11 mouse cellular contexts compared by ENCODE assay signal in genomic region chr6:71227157-71227770, GRCm38 (mm10). TPM values are rescaled to one million over a fixed set of nuclear protein-coding genes. Genes with fewer than 3 reads are reported as not detected.
A peak's percentile ranks its signal among the peaks of the same experiment; 100 is the strongest.
DNase-seq lines count a peak whose midpoint lies in the region; ATAC-seq and TF ChIP-seq lines count a peak whose summit lies in the region.
"Had no signal": no experiment of that assay in that cellular context is flagged by ENCODE, and none has a peak within 500 bp of the region (broad histone marks: within the 10 kb centered on the region; RNA-seq: fewer than 3 reads in every experiment).

No protein-coding gene starts in this region.

- 18% methylated on average over 7 of the region's 7 CpGs for WGBS in lung, postnatal 0 days
- 8% methylated on average over 7 of the region's 7 CpGs for WGBS in midbrain, postnatal 0 days

- no peaks in the 10 kb centered on the region for H3K27me3 ChIP-seq in lung, postnatal 0 days (replicated peaks; ENCODE audit: insufficient read depth, low read length)
- H3K27me3 ChIP-seq in midbrain, postnatal 0 days (ENCODE audit: insufficient read depth, low read length): no peaks in the 10 kb centered on the region

- no peak overlapping the region for H3K27ac ChIP-seq in lung, postnatal 0 days (ENCODE audit: low read length)
- H3K27ac ChIP-seq in midbrain, postnatal 0 days (ENCODE audit: low read depth, low read length): no peak overlapping the region

- no peak for DNase-seq in lung, postnatal 0 days (ENCODE audit: low spot score)
- no peak for DNase-seq in lung, postnatal 14 days
- DNase-seq in embryo, embryonic 9.5 days (ENCODE audit: extremely low spot score): peak; percentile 58
- peak; percentile 59 to 61 for DNase-seq in heart, postnatal 10 days
- peak; percentile 1 for DNase-seq in midbrain, postnatal 0 days (ENCODE audit: low spot score)
- no peak for DNase-seq in cerebellum, adult 11 months
- no peak for DNase-seq in B cell, adult 2 months
- DNase-seq in spleen, adult 18-20 months: no peak
- DNase-seq: layer of hippocampus, postnatal 36 days; thymus, postnatal 36 days had no signal

- H3K9ac ChIP-seq in lung, postnatal 0 days (replicated peaks; ENCODE audit: low read depth): no peak overlapping the region
- no peak overlapping the region for H3K9ac ChIP-seq in midbrain, postnatal 0 days (replicated peaks; ENCODE audit: low read length, poor library complexity, severe bottlenecking)

- H3K4me2 ChIP-seq in lung, postnatal 0 days (replicated peaks; ENCODE audit: low read depth, low read length): no peak overlapping the region
- no peak overlapping the region for H3K4me2 ChIP-seq in midbrain, postnatal 0 days (ENCODE audit: low read depth, low read length, poor library complexity, severe bottlenecking)

- peak; percentile 4; the same call in 1 of the 2 replicates for ATAC-seq in lung, postnatal 0 days
- ATAC-seq in midbrain, postnatal 0 days (ENCODE audit: low FRiP score): no peak

- intact Hi-C loops in heart, postnatal 10 days (cut with DNase I): no loop called here

- no peaks in the 10 kb centered on the region for H3K9me3 ChIP-seq in lung, postnatal 0 days (ENCODE audit: low read length)
- no peaks in the 10 kb centered on the region for H3K9me3 ChIP-seq in midbrain, postnatal 0 days (ENCODE audit: low read length)

- no peak overlapping the region for H3K4me3 ChIP-seq in lung, postnatal 0 days (ENCODE audit: low read depth, low read length)
- no peak overlapping the region for H3K4me3 ChIP-seq in midbrain, postnatal 0 days (ENCODE audit: low read depth, low read length)

- no peak for TF ChIP-seq CTCF in lung, postnatal 0 days (IDR thresholded peaks at IDR 0.05)
- no peak for TF ChIP-seq CTCF in midbrain, postnatal 0 days (IDR thresholded peaks at IDR 0.05)

- no peak for TF ChIP-seq EP300 in lung, postnatal 0 days (IDR thresholded peaks at IDR 0.05)

- no peaks in the 10 kb centered on the region; the same call in 1 of the 2 replicates for H3K4me1 ChIP-seq in lung, postnatal 0 days (ENCODE audit: insufficient read depth, low read depth, low read length)
- no peaks in the 10 kb centered on the region for H3K4me1 ChIP-seq in midbrain, postnatal 0 days (ENCODE audit: insufficient read depth, low read length)

- H3K36me3 ChIP-seq in lung, postnatal 0 days (ENCODE audit: insufficient read depth, low read length): no peaks in the 10 kb centered on the region
- no peaks in the 10 kb centered on the region for H3K36me3 ChIP-seq in midbrain, postnatal 0 days (ENCODE audit: insufficient read depth, low read length)

RNA-seq across cellular contexts. Expression of gene Fabp1, which starts 27.6 kb away (rescaled TPM):
- polyA plus RNA-seq in lung, postnatal 0 days (2015; fragmentation: Nextera tagmentation; extraction: Ambion mirVana): 0.36 and 1.2 TPM in 2 replicates
- not detected for total RNA-seq in heart, postnatal 10 days (2021)
- total RNA-seq in midbrain, postnatal 0 days (2014; rRNA removed): not detected in 2 replicates
- not detected in 2 replicates for polyA plus RNA-seq in midbrain, postnatal 0 days (2015; fragmentation: Nextera tagmentation; extraction: Ambion mirVana)
- total RNA-seq: layer of hippocampus, postnatal 36 days; megakaryocyte progenitor cell, adult 5-6 weeks had no signal

RNA-seq across cellular contexts. Expression of gene Krcc1, which starts 44.2 kb away (rescaled TPM):
- 72.3 and 80.6 TPM in 2 replicates for polyA plus RNA-seq in lung, postnatal 0 days (2015; fragmentation: Nextera tagmentation; extraction: Ambion mirVana)
- total RNA-seq in heart, postnatal 10 days (2021): 10 to 100 TPM; 51.0 to 55.9 TPM
- 11.9 and 13.9 TPM in 2 replicates for total RNA-seq in midbrain, postnatal 0 days (2014; rRNA removed)
- 15.0 and 15.6 TPM in 2 replicates for polyA plus RNA-seq in midbrain, postnatal 0 days (2015; fragmentation: Nextera tagmentation; extraction: Ambion mirVana)

Comparison
In these comparisons a context has a peak if more than half of its experiments do, and no peak if none do; other contexts are left out.
1. DNase-seq: peak in embryo, embryonic 9.5 days (single experiment), heart, postnatal 10 days (2 of 2) and midbrain, postnatal 0 days (single experiment); none in lung, postnatal 0 days (single experiment), lung, postnatal 14 days (single experiment), cerebellum, adult 11 months (single experiment), B cell, adult 2 months (0 of 2) and spleen, adult 18-20 months (0 of 2).